Mouse (Mus musculus) embryonic facial prominence, embryonic 11.5 days (tissue): ENCODE measurements around the gene Tbx5. TPM values are rescaled to one million over a fixed set of nuclear protein-coding genes. Genes with fewer than 3 reads are reported as not detected.

ENCODE experiments used
- ATAC-seq: fragments of 200-750 bp; cut with Nextera tagmentation; replicated peaks from 2 replicates; pipeline ENCODE4 v1.8.0; 2017; ENCODE audit warnings: low read depth; ENCODE audit not compliant: insufficient number of reproducible peaks, low FRiP score, low TSS enrichment
- DNase-seq: peaks from one replicate; pipeline ENCODE4 v3.0.0-alpha.2; 2015; ENCODE audit warnings: low spot score
- H3K27ac ChIP-seq: fragments of 300-500 bp; sonication (generic); replicated peaks from 2 replicates; pipeline ENCODE4 v1.5.1; 2014; ENCODE audit warnings: mild to moderate bottlenecking, low read depth, low read length, control low read depth
- H3K27me3 ChIP-seq: fragments of 300-500 bp; sonication (generic); 2 replicates; pipeline ENCODE4 v1.6.1; 2014; ENCODE audit warnings: mild to moderate bottlenecking, low read length, moderate library complexity, mixed read lengths; ENCODE audit not compliant: control insufficient read depth, insufficient read depth
- H3K36me3 ChIP-seq: fragments of 300-500 bp; sonication (generic); replicated peaks from 2 replicates; pipeline ENCODE4 v1.6.1; 2014; ENCODE audit warnings: low read depth, mild to moderate bottlenecking, low read length, moderate library complexity, mixed read lengths; ENCODE audit not compliant: control insufficient read depth, insufficient read depth
- H3K4me1 ChIP-seq: fragments of 300-500 bp; sonication (generic); 2 replicates; pipeline ENCODE4 v1.6.1; 2014; ENCODE audit warnings: low read length, mixed read lengths; ENCODE audit not compliant: control insufficient read depth, insufficient read depth
- H3K4me2 ChIP-seq: fragments of 300-500 bp; sonication (generic); 2 replicates; pipeline ENCODE4 v1.6.1; 2014; ENCODE audit warnings: low read depth, mild to moderate bottlenecking, control low read depth, low read length, moderate library complexity
- H3K4me3 ChIP-seq: fragments of 300-500 bp; sonication (generic); 2 replicates; pipeline ENCODE4 v1.5.1; 2014; ENCODE audit warnings: low read depth, low read length, control low read depth
- H3K9ac ChIP-seq: fragments of 300-500 bp; sonication (generic); replicated peaks from 2 replicates; pipeline ENCODE4 v1.6.1; 2014; ENCODE audit warnings: mild to moderate bottlenecking, control low read depth, low read length
- H3K9me3 ChIP-seq: fragments of 300-500 bp; sonication (generic); replicated peaks from 2 replicates; pipeline ENCODE4 v1.6.1; 2016; ENCODE audit warnings: mild to moderate bottlenecking, low read length, inconsistent platforms, mixed read lengths; ENCODE audit not compliant: control insufficient read depth
- WGBS: fragments of 180-500 bp; shearing (Covaris S2); extraction: QIAGEN DNeasy Blood & Tissue Kit; methylation state at CpG from one replicate; pipeline ENCODE4 v1.1.7; 2014; 5-methylcytosine and 5-hydroxymethylcytosine counted together
- polyA plus RNA-seq: library from polyadenylated mRNA; unstranded; fragments of >200 nt; fragmentation: Nextera tagmentation; extraction: Ambion mirVana; gene quantifications from 2 replicates; pipeline ENCODE4 v1.2.1, GENCODE M21; 2014

The Tbx5 gene
- 0.55 and 0.71 TPM in 2 replicates for polyA plus RNA-seq

DNA sequence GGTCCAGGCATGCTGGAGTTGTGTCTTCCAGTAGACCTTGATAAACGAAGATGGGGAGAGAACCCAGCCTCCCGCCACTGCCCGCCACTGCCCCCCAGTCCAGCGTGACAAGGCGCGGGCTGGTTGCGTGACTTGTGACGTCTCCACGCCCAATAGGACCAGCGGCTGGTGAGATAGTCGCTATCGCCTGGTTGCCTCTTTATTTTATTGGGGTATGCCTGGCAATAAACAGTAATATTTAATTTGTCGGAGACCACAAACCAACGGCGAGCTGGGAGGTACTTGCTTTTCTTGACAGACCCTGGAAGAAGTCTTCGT is at the start of gene Tbx5:
TSS of gene Tbx5 (plus strand) at position 190 of the 318 bp plus-strand sequence.
- H3K4me3 ChIP-seq = no peak within 1 kb of the TSS
- H3K9me3 ChIP-seq = no peaks in the 10 kb centered on the region
- no peaks in the 10 kb centered on the region for H3K36me3 ChIP-seq
- peaks cover 6% of the 10 kb centered on the region; the same call in 1 of the 2 replicates for H3K4me1 ChIP-seq
- 2% methylated on average over 16 of the region's 16 CpGs for WGBS
- DNase-seq (no peak), ATAC-seq (no peak)
- no peak within 1 kb of the TSS for H3K9ac ChIP-seq
- H3K27ac ChIP-seq = no peak within 1 kb of the TSS
- H3K4me2 ChIP-seq = no peak within 1 kb of the TSS
- H3K27me3 ChIP-seq = peaks cover 83% of the 10 kb centered on the region

DNA sequence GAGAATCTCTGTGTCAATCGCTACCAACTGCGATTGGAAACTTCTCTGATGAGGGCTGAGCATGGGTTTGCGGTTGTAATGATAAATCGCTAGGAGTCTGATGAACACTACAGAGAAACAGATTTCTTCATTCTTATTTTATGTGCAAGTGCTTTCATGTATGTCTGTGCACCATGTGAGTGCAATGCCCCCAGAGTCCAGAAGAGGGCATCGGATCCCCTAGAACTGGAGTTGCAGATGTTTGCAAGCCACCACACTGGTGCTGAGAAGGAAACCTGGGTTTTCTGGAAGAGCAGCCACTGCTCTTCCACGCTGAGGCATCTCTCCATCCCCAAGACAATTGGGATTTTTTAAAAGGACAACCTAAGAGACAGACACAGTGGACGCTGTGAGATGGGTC is 46.5 kb upstream of the Tbx5 start:
- Histone ChIP-seq H3K4me2 (no peak overlapping the region), H3K27me3 (no peaks in the 10 kb centered on the region; the same call in 1 of the 2 replicates), H3K4me1 (no peaks in the 10 kb centered on the region), H3K4me3 (no peak overlapping the region), H3K27ac (no peak overlapping the region), H3K36me3 (no peaks in the 10 kb centered on the region), H3K9ac (no peak overlapping the region), H3K9me3 (no peaks in the 10 kb centered on the region)
- DNase-seq (no peak), ATAC-seq (no peak)
- WGBS = 86% methylated on average over 7 of the region's 7 CpGs

DNA sequence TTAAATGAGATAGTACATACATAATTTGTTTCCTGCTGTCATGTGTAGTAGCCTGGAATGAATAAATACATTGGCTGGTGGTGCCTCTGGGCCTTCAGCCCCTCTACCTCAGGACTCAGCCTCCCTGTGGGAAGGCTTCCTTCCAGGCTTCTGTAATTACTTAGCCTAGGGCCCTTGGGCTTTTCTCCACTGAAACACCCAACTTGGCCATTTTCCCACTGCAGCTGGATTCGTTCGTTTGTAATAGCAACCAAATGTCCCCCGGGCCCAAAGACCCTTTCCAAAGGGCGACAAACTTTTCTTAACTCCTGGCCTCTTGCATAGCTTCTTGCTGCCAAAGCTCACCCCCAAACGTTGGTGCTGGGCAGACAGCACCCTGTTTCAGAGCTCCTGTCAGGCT is 40.8 kb upstream of the Tbx5 start:
- DNase-seq = no peak
- no peak for ATAC-seq
- WGBS = 47% methylated on average over 5 of the region's 5 CpGs

DNA sequence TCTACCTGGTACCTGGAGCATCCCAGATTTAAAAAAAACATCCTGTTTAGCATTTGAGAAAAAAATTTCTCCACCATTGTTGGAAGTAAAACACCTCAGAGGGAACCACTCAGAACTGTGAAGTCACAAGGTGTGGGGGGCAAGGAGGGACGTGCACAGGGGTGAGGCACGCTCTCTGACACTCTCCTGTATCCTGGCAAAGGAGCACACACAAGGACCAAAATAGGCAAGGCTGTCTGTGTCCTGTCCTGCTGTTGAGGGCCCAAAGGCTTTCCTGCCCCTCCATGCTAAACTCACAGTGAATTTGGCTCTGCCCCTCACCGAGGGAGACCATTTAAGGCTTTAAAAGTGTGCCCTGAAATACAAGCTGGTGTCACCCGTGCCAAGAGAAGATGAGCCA is 38.5 kb upstream of the Tbx5 start:
- peaks cover 61% of the 10 kb centered on the region for H3K27me3 ChIP-seq
- no peak overlapping the region for H3K4me3 ChIP-seq
- no peak overlapping the region for H3K27ac ChIP-seq
- no peak overlapping the region for H3K4me2 ChIP-seq
- no peaks in the 10 kb centered on the region for H3K9me3 ChIP-seq
- WGBS = 2% methylated on average over 4 of the region's 4 CpGs
- no peak for DNase-seq
- H3K36me3 ChIP-seq = no peaks in the 10 kb centered on the region
- no peak overlapping the region for H3K9ac ChIP-seq
- no peaks in the 10 kb centered on the region for H3K4me1 ChIP-seq
- ATAC-seq = no peak

More for the DNA sequence above, 40.8 kb upstream of the Tbx5 start:
- Histone ChIP-seq H3K27ac (no peak overlapping the region), H3K4me2 (no peak overlapping the region), H3K27me3 (peaks cover 39% of the 10 kb centered on the region), H3K36me3 (no peaks in the 10 kb centered on the region), H3K4me3 (no peak overlapping the region), H3K9me3 (no peaks in the 10 kb centered on the region), H3K9ac (no peak overlapping the region), H3K4me1 (no peaks in the 10 kb centered on the region)

DNA sequence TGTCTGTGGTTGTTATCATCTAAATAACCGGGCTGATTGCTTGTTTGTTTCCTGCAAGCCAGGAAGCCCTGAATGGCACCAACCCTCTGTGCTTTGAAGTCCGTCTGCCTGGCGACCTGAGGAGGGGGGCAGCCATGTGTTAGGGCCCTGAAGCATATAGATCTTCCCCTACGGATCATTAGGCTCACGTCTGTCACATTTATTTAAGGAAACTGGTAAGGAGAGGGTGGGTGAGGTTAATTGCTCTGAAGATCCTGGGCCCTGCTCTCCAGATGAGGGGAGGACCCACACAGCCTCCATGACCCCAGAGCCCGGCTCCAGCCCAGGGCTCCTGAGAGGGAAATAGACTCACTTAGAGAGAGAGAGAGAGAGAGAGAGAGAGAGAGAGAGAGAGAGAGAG is 37.1 kb upstream of the Tbx5 start:
- Histone ChIP-seq H3K4me3 (no peak overlapping the region), H3K4me2 (no peak overlapping the region), H3K9ac (no peak overlapping the region), H3K36me3 (no peaks in the 10 kb centered on the region), H3K9me3 (no peaks in the 10 kb centered on the region), H3K27me3 (peaks cover 75% of the 10 kb centered on the region), H3K27ac (no peak overlapping the region), H3K4me1 (no peaks in the 10 kb centered on the region)
- no peak for ATAC-seq
- WGBS = 1% methylated on average over 6 of the region's 6 CpGs
- no peak for DNase-seq

DNA sequence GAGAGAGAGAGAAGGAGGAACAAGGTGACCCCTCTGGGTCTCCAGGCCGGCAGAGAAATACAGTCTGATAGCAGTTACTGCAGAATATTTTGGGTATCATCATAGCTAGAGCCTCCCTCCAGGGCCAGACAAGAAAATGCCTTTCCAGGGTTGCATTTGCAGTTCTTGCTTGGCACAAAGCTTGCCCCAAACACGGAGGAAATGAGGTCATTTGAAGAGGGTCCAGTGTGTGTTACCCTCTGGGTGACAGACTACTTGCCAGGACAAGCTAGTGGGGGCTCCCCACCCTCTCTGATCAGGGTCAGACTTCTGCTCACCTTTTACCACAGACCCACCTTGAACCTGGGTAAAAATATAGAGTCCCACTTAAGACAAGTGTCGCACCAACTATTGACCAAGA is 36.7 kb upstream of the Tbx5 start:
- DNase-seq (no peak), ATAC-seq (no peak)
- no peak overlapping the region for H3K4me2 ChIP-seq
- H3K27ac ChIP-seq = no peak overlapping the region
- no peaks in the 10 kb centered on the region for H3K36me3 ChIP-seq
- no peak overlapping the region for H3K4me3 ChIP-seq
- WGBS = 10% methylated on average over 3 of the region's 3 CpGs
- H3K9me3 ChIP-seq = no peaks in the 10 kb centered on the region
- H3K9ac ChIP-seq = no peak overlapping the region
- H3K27me3 ChIP-seq = peaks cover 79% of the 10 kb centered on the region
- no peaks in the 10 kb centered on the region for H3K4me1 ChIP-seq

DNA sequence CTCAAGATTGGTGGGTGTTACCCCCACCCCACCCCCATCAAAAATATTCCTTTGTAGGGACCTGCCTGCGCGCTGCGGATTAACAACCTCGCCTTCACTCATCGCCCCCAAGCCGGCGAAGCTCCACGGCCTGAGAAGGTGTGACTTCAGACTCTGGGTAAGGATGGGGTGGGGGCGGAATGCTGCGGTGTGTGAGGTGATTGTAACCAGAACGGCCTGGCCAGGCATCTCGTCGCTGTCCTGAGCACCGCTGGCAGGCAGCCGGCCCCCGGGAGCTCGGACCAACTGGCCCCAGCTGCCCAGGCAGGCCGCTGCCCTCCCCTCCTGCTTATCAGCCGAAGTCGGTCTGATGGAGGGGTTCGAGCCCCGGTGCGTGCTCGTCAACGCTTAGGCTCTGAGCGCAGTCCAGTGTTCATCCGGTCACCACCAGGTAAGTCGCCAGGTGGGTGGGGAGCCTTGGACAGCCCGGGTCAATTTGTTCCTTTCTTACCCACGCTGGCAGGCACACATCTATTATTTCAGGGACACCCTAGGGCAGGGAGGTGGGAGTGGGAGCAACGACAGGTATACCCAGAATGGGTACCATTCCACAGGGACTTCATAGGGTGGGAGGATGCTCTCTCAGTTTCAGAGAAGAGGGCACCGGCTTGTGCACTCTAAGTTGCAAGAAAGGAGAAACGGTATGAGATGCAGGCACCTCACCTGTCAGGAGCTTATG is 35.9 kb upstream of the Tbx5 start:
- Histone ChIP-seq H3K9me3 (no peaks in the 10 kb centered on the region), H3K4me3 (no peak overlapping the region), H3K9ac (no peak overlapping the region), H3K4me1 (no peaks in the 10 kb centered on the region), H3K36me3 (no peaks in the 10 kb centered on the region), H3K27ac (no peak overlapping the region), H3K27me3 (peaks cover 87% of the 10 kb centered on the region), H3K4me2 (no peak overlapping the region)
- 1% methylated on average over 33 of the region's 33 CpGs for WGBS
- DNase-seq (no peak), ATAC-seq (no peak)

DNA sequence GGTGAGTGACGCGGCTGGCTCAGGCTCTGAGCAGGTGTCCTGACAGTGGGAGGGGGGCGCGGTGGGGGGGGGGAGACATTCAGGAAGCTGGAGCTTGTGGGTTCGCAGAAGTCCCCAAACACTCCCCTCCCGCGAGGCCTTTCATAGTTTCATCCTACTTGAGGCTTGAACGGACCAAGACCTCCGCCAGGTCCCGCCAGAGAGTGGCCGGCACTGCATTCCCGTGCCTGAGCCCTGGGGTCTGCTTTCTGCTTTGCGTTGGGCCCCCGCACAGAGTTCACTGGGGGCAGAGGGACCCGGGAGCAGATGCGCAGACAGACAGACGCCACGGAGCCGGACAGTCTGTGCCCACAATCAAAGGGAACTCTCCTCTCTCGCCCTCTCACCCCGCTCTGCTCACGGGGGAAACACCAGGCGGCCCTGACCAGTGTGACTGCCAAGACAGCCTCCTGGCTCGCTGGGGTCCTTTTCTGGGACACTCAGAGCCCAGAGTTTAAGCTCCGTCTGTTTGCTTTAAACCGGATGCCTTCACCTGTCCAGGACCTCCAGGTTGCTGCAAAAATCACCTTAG is 34.8 kb upstream of the Tbx5 start:
- no peaks in the 10 kb centered on the region for H3K4me1 ChIP-seq
- H3K27ac ChIP-seq = no peak overlapping the region
- H3K4me2 ChIP-seq = no peak overlapping the region
- peaks cover 94% of the 10 kb centered on the region for H3K27me3 ChIP-seq
- DNase-seq = no peak
- H3K9ac ChIP-seq = no peak overlapping the region
- under 1% methylated on average over 26 of the region's 26 CpGs for WGBS
- H3K4me3 ChIP-seq = no peak overlapping the region
- no peaks in the 10 kb centered on the region for H3K36me3 ChIP-seq
- H3K9me3 ChIP-seq = no peaks in the 10 kb centered on the region
- ATAC-seq = no peak
